Mouse (Mus musculus) C2C12 (cell line): ENCODE data around the gene Wdr53. TPM values are rescaled to one million over a fixed set of nuclear protein-coding genes. Genes with fewer than 3 reads are reported as not detected.

Experiments used
- H3K27me3 ChIP-seq: one replicate; pipeline ENCODE4 v1.6.1; 2011; ENCODE audit not compliant: control insufficient read depth, insufficient read depth, insufficient read length
- H3K36me3 ChIP-seq: one replicate; pipeline ENCODE4 v1.6.1; 2011; ENCODE audit not compliant: control insufficient read depth, insufficient read depth
- H3K4me3 ChIP-seq: one replicate; pipeline ENCODE4 v1.5.1; 2011; ENCODE audit warnings: mild to moderate bottlenecking, control low read depth; ENCODE audit not compliant: poor library complexity, insufficient read depth, severe bottlenecking
- H3K79me2 ChIP-seq: one replicate; pipeline ENCODE4 v1.6.1; 2011; ENCODE audit not compliant: control insufficient read depth, insufficient read depth
- H3K79me3 ChIP-seq: one replicate; pipeline ENCODE4 v1.6.1; 2011; ENCODE audit warnings: low read depth, control low read depth
- H3ac ChIP-seq: one replicate; pipeline ENCODE3; 2011; ENCODE audit warnings: low read depth; ENCODE audit not compliant: control insufficient read depth, insufficient read length
- CEBPB ChIP-seq: IDR thresholded peaks from one replicate; pipeline ENCODE4 v1.6.1; 2011; ENCODE audit warnings: low read depth, mild to moderate bottlenecking, control low read depth, moderate library complexity
- CTCF ChIP-seq: IDR thresholded peaks from one replicate; pipeline ENCODE4 v1.5.1; 2011; ENCODE audit not compliant: control insufficient read depth, insufficient read depth, insufficient read length
- FOSL1 ChIP-seq: IDR thresholded peaks from one replicate; pipeline ENCODE4 v1.8.0; 2011; ENCODE audit warnings: mild to moderate bottlenecking, low read length; ENCODE audit not compliant: poor library complexity, insufficient read depth, severe bottlenecking
- MAX ChIP-seq: IDR thresholded peaks from one replicate; pipeline ENCODE4 v1.6.1; 2011; ENCODE audit warnings: mild to moderate bottlenecking, control low read depth
- MYOD1 ChIP-seq: IDR thresholded peaks from one replicate; pipeline ENCODE4 v1.6.1; 2011; ENCODE audit warnings: low read depth; ENCODE audit not compliant: control insufficient read depth, insufficient read length
- MYOG ChIP-seq: IDR thresholded peaks from one replicate; pipeline ENCODE4 v1.6.1; 2011; ENCODE audit not compliant: control insufficient read depth, insufficient read length; ENCODE audit errors: extremely low read depth
- USF1 ChIP-seq: IDR thresholded peaks from one replicate; pipeline ENCODE4 v1.6.1; 2011; ENCODE audit warnings: low read depth, mild to moderate bottlenecking, control low read depth, moderate library complexity
- polyA plus RNA-seq: library from polyadenylated mRNA; unstranded; fragments of >200 nt; fragmentation: generic; extraction: Trizol; gene quantifications from one replicate; pipeline ENCODE4 v1.2.1, GENCODE M21; 2012; ENCODE audit warnings: missing spikeins

The Wdr53 gene
- polyA plus RNA-seq, 1 experiment, result 10.9 TPM

DNA sequence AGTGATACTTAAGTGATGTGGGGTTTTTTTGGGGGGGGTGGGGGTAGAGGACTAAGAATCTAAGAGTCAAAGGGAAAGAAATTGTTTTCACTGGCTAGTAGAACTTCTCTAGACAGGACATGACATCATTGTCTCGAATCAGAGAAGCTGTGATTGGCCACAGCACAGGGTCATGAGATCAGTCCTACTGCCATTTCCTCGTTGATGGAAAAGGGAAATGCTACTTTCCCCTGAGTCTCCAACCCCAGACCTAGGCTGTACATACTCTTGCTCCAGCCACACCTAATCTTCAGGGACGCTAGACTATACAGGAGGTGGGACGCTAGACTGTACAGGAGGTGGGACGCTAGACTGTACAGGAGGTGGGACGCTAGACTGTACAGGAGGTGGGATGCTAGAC is 28.0 kb downstream of the Wdr53 start:
- Histone ChIP-seq H3K27me3 (no peaks in the 10 kb centered on the region), H3ac (no peak overlapping the region), H3K79me3 (peaks cover 23% of the 10 kb centered on the region), H3K79me2 (peaks cover 26% of the 10 kb centered on the region), H3K4me3 (no peak overlapping the region), H3K36me3 (peaks cover 6% of the 10 kb centered on the region)
- TF ChIP-seq USF1 (no peak), MYOD1 (no peak), CEBPB (no peak), MAX (no peak), CTCF (no peak), MYOG (no peak), FOSL1 (no peak)

DNA sequence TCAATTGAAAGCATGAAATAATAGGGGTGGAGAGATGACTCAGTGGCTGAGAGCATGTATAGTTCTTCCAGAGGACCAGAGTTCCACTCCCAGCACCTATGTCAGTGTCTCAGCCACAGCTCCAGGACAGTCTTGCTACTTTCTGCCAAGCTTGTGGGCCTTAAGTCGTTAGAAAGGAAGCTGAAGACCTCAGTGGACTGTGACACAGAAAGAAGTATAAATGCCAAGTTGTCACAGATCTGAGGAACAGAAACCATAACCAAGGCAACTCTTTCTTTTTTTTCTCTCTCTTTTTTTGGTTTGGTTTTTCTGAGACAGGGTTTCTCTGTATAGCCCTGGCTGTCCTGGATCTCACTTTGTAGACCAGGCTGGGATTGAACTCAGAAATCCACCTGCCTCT is 28.8 kb downstream of the Wdr53 start:
- no peak for TF ChIP-seq MAX
- no peak for TF ChIP-seq MYOD1
- no peak for TF ChIP-seq FOSL1
- no peak for TF ChIP-seq USF1
- no peak for TF ChIP-seq CEBPB
- TF ChIP-seq CTCF, result no peak
- no peak for TF ChIP-seq MYOG
- Histone ChIP-seq H3K79me3 (peaks cover 31% of the 10 kb centered on the region), H3K36me3 (peaks cover 6% of the 10 kb centered on the region), H3ac (no peak overlapping the region), H3K27me3 (no peaks in the 10 kb centered on the region), H3K79me2 (peaks cover 34% of the 10 kb centered on the region), H3K4me3 (no peak overlapping the region)

DNA sequence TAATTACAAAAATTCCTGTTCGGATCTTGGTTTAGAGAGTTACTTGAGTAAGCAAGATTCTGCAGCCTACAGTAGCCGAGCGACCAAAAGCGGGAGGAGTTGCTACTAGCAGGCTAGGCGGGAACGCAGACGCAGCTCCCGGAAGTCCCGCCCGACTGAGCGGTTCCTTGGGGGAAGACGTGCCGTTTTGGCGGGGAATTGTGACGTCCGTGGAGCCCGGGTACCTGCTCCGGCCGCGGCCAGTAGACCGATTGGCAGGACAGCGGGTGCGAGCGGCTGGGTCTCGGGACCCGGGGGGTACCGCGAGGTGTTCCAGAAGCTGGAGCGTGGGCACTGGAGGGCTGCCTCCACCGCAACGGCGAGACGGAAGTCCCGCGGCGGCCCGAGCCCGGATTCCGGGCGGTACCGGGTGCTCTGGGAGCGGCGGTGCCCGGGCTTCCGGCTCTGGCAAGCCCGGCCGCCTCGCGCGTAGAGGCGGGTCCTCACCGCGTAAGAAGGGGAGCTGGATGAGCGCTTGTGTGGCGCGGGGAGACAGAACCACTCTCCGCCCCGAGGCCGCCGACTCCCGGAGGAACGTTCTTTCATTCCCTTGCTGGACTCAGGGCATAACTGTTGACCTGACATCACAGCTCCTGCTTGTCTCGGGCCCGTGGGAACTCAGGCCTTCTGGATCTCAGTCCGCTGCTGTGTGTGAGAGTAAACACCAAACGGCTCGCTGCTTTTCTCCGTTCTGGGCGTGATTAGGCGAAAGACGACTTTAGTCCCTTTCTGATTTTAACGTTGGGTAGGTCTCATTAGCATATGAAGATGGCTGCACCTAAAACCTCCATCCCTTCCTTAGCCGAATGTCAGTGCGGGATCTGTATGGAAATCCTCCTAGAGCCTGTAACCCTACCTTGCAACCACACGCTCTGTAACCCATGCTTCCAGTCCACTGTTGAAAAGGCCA is 30.6 kb downstream of the Wdr53 start, which contains the start of gene Rnf168:
Gene Rnf168 (plus strand): TSS at position 152 of the 949 bp plus-strand sequence.
- peaks cover 18% of the 10 kb centered on the region for H3K36me3 ChIP-seq
- peak within 1 kb of the TSS; percentile 74 for H3K4me3 ChIP-seq
- TF ChIP-seq CTCF (no peak), MYOG (no peak), FOSL1 (no peak), MYOD1 (no peak), MAX (no peak), USF1 (no peak), CEBPB (no peak)
- peak within 1 kb of the TSS; percentile 98 for H3ac ChIP-seq
- H3K79me2 ChIP-seq, result peaks cover 51% of the 10 kb centered on the region
- no peaks in the 10 kb centered on the region for H3K27me3 ChIP-seq
- peaks cover 37% of the 10 kb centered on the region for H3K79me3 ChIP-seq

DNA sequence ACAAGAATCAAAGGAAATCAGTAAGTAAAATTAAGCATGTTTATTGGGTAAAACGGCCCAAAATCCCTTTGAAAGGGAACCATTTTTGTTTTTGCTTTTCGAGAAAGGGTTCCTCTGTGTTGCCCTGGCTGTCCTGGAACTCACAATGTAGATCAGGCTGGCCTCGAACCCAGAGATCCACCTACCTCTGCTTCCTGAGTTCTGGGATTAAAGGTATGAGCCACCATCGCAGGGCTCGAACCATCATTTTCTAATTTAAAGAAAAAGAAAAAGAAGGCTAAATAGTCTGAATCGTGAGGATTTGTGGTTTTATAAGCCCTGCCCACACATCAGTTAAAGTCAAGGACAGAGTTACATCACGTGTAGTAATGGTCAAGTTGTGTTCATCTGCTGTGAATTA is 31.4 kb downstream of the Wdr53 start:
- Histone ChIP-seq H3K36me3 (peaks cover 24% of the 10 kb centered on the region), H3ac (no peak overlapping the region), H3K27me3 (no peaks in the 10 kb centered on the region), H3K4me3 (peak overlapping the region; percentile 74), H3K79me3 (peaks cover 38% of the 10 kb centered on the region), H3K79me2 (peaks cover 57% of the 10 kb centered on the region)
- TF ChIP-seq FOSL1 (no peak), MYOG (no peak), CEBPB (no peak), MAX (no peak), USF1 (no peak), MYOD1 (no peak), CTCF (no peak)

DNA sequence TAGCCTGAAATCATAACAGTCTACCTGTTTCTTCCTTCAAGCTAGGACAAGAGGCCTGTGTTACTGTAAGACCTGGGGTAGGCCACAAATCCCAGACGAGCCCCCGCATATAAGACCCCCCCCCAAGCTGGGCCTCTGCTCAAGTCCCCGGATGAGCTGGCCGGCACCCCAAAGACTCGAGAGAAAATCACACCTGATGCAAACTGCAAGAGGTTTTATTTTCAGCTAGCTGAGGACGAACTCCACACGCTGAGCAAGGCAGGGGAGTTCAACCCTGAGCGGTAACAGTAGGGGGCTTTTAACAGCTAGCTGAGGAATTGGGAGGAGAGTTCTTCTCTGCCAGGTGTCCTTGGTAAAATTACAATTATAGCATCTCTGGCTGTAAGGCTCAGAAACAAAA is 33.2 kb downstream of the Wdr53 start:
- Histone ChIP-seq H3K4me3 (no peak overlapping the region), H3K27me3 (no peaks in the 10 kb centered on the region), H3ac (no peak overlapping the region), H3K79me3 (peaks cover 38% of the 10 kb centered on the region), H3K79me2 (peaks cover 59% of the 10 kb centered on the region), H3K36me3 (peaks cover 41% of the 10 kb centered on the region)
- no peak for TF ChIP-seq FOSL1
- no peak for TF ChIP-seq MAX
- no peak for TF ChIP-seq MYOD1
- no peak for TF ChIP-seq CTCF
- no peak for TF ChIP-seq MYOG
- TF ChIP-seq USF1, result no peak
